In the genomic region with DNA sequence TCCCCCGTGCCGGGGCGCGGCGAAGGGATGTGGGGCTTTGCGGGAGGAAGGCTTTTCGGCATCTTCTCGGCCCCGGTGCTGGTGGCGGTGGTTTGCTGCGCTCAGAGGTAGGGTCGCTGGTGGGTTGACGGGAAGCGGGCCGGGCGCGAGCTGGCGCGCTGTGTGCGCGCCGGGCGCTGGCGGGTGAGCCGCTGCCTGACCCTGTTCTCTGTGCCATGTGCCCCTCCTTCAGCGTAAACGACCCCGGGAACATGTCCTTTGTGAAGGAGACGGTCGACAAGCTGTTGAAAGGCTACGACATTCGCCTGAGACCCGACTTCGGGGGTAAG, we compare ENCODE assay signal across 8 mouse cellular contexts.
DNase-seq lines count a peak whose midpoint lies in the region; ATAC-seq and TF ChIP-seq lines count a peak whose summit lies in the region.

No protein-coding gene starts in this region.

- no peak for TF ChIP-seq CTCF in kidney, adult 2 months (conservative IDR thresholded peaks at IDR 0.05; ENCODE audit: insufficient read depth, insufficient read length, low read depth, low read length)

- WGBS in kidney, adult 2 months = 2% methylated on average over 32 of the region's 34 CpGs
- whole genome bisulfite sequencing in embryonic facial prominence, embryonic 10.5 days = under 1% methylated on average over 34 of the region's 34 CpGs
- WGBS in hindbrain, embryonic 11.5 days = under 1% methylated on average over 27 of the region's 34 CpGs
- WGBS in midbrain, embryonic 11.5 days = under 1% methylated on average over 33 of the region's 34 CpGs

- no peaks in the 10 kb centered on the region for H3K4me1 ChIP-seq in kidney, adult 2 months (ENCODE audit: control insufficient read depth, insufficient read depth, low read length)
- peaks cover 15% of the 10 kb centered on the region for H3K4me1 ChIP-seq in embryonic facial prominence, embryonic 10.5 days
- 0 out of 2 replicates have a peak, but pooled peaks cover 3% of the 10 kb centered on the region for H3K4me1 ChIP-seq in hindbrain, embryonic 11.5 days (replicated peaks; ENCODE audit: control insufficient read depth, insufficient read depth, low read length)
- 0 out of 2 replicates have a peak, but pooled peaks cover 3% of the 10 kb centered on the region for H3K4me1 ChIP-seq in midbrain, embryonic 11.5 days (ENCODE audit: control insufficient read depth, insufficient read depth, low read length)

- no peak for TF ChIP-seq POLR2A in kidney, adult 2 months (IDR thresholded peaks at IDR 0.05; ENCODE audit: low read depth, low read length)

- ATAC-seq in hindbrain, embryonic 11.5 days (ENCODE audit: low FRiP score) = peak; percentile 86
- peak; percentile 81; the same call in 1 of the 2 replicates for ATAC-seq in midbrain, embryonic 11.5 days (ENCODE audit: low FRiP score)

- H3K27ac ChIP-seq in kidney, adult 2 months (ENCODE audit: insufficient read depth, low read depth, low read length) = no peak overlapping the region
- peak overlapping the region; percentile 76 for H3K27ac ChIP-seq in embryonic facial prominence, embryonic 10.5 days (replicated peaks)
- H3K27ac ChIP-seq in hindbrain, embryonic 11.5 days (ENCODE audit: low read depth, low read length) = peak overlapping the region; percentile 72
- H3K27ac ChIP-seq in midbrain, embryonic 11.5 days (ENCODE audit: low read depth, low read length) = no peak overlapping the region

- DNase-seq in kidney, adult 2 months = no peak
- no peak for DNase-seq in kidney, adult 18-20 months
- no peak for DNase-seq in embryonic facial prominence, embryonic 10.5 days (ENCODE audit: low spot score)
- no peak for DNase-seq in hindbrain, embryonic 11.5 days (ENCODE audit: low spot score)
- DNase-seq in midbrain, embryonic 11.5 days (ENCODE audit: low spot score, missing footprints) = no peak
- DNase-seq in layer of hippocampus, adult 9-10 months (ENCODE audit: low spot score) = no peak
- no peak for DNase-seq in left cerebral cortex, adult 11 months (ENCODE audit: low spot score)
- no peak for DNase-seq in kidney, postnatal 10 days

- peak overlapping the region; percentile 75 for H3K9ac ChIP-seq in hindbrain, embryonic 11.5 days (ENCODE audit: low read depth, low read length)
- peak overlapping the region; percentile 66 for H3K9ac ChIP-seq in midbrain, embryonic 11.5 days (ENCODE audit: low read length)

- peak overlapping the region; percentile 88 for H3K4me2 ChIP-seq in hindbrain, embryonic 11.5 days (replicated peaks; ENCODE audit: low read depth, low read length)
- peak overlapping the region; percentile 95 for H3K4me2 ChIP-seq in midbrain, embryonic 11.5 days

- peak overlapping the region; percentile 67 for H3K4me3 ChIP-seq in kidney, adult 2 months (ENCODE audit: insufficient read depth, low read depth, low read length)
- peak overlapping the region; percentile 81 for H3K4me3 ChIP-seq in embryonic facial prominence, embryonic 10.5 days
- peak overlapping the region; percentile 72 for H3K4me3 ChIP-seq in hindbrain, embryonic 11.5 days (ENCODE audit: low read depth, low read length)
- H3K4me3 ChIP-seq in midbrain, embryonic 11.5 days (ENCODE audit: low read depth, low read length) = peak overlapping the region; percentile 74

- H3K27me3 ChIP-seq in kidney, adult 2 months (replicated peaks; ENCODE audit: control insufficient read depth, insufficient read depth, low read length) = no peaks in the 10 kb centered on the region
- H3K27me3 ChIP-seq in embryonic facial prominence, embryonic 10.5 days (replicated peaks; ENCODE audit: low read depth, poor library complexity, severe bottlenecking) = peaks cover 41% of the 10 kb centered on the region
- peaks cover 5% of the 10 kb centered on the region; the same call in 1 of the 2 replicates for H3K27me3 ChIP-seq in hindbrain, embryonic 11.5 days (ENCODE audit: control insufficient read depth, insufficient read depth, low read length)
- peaks cover 8% of the 10 kb centered on the region for H3K27me3 ChIP-seq in midbrain, embryonic 11.5 days (ENCODE audit: control insufficient read depth, insufficient read depth, low read length)

- no peaks in the 10 kb centered on the region for H3K9me3 ChIP-seq in embryonic facial prominence, embryonic 10.5 days
- H3K9me3 ChIP-seq in hindbrain, embryonic 11.5 days (ENCODE audit: control insufficient read depth, low read length) = no peaks in the 10 kb centered on the region
- H3K9me3 ChIP-seq in midbrain, embryonic 11.5 days (ENCODE audit: control insufficient read depth, low read length) = no peaks in the 10 kb centered on the region

- no peaks in the 10 kb centered on the region for H3K36me3 ChIP-seq in kidney, adult 2 months (ENCODE audit: control insufficient read depth, insufficient read depth, low read length)
- H3K36me3 ChIP-seq in embryonic facial prominence, embryonic 10.5 days (replicated peaks) = no peaks in the 10 kb centered on the region
- H3K36me3 ChIP-seq in hindbrain, embryonic 11.5 days (ENCODE audit: control insufficient read depth, insufficient read depth, low read length) = no peaks in the 10 kb centered on the region
- H3K36me3 ChIP-seq in midbrain, embryonic 11.5 days (ENCODE audit: control insufficient read depth, insufficient read depth, low read length) = no peaks in the 10 kb centered on the region

Comparison
In these comparisons a context has a peak if more than half of its experiments do, and no peak if none do; other contexts are left out.
1. H3K27ac ChIP-seq: peak in embryonic facial prominence, embryonic 10.5 days (single experiment) and hindbrain, embryonic 11.5 days (single experiment); none in kidney, adult 2 months (single experiment) and midbrain, embryonic 11.5 days (single experiment).
2. Peak in every context shown above with its lines, with median percentiles within 50 percentile points of each other: H3K4me3 ChIP-seq.